Mouse (Mus musculus) mouse embryonic stem cell (cell line): ENCODE measurements around the gene Traf3ip3.

Source experiments
- in situ Hi-C, 2 experiments: fragments of 300-500 bp; cut with MboI; formaldehyde crosslinking; loops; 1 replicate in 1 of 2; 3 replicates in 1 of 2; pipeline ENCODE4 v1.14.3; 2019 to 2020; ENCODE audit warnings: low sequenced_read_pairs in 2 of 2, low pct_unique_long_range_greater_than_20kb in 1 of 2, mixed read lengths in 1 of 2; ENCODE audit not compliant: unreplicated experiment in 1 of 2

Traf3ip3 gene

GRCm38 (mm10) chr1:193214053-193214452 is 12.6 kb upstream of the Traf3ip3 start:
- in situ Hi-C loops: no loop called here

- in situ Hi-C loops: no loop called here
Observed at GRCm38 (mm10) chr1:193211371-193211770, 9.9 kb upstream of the Traf3ip3 start.

GRCm38 (mm10) chr1:193208178-193208577 is 6.7 kb upstream of the Traf3ip3 start:
- in situ Hi-C loops: no loop called here

GRCm38 (mm10) chr1:193207503-193207902 is 6.0 kb upstream of the Traf3ip3 start, which contains the start of gene Lamb3:
Gene Lamb3 (plus strand): TSS chr1:193207699.
- in situ Hi-C loops: no loop called here

GRCm38 (mm10) chr1:193205431-193205830 is 3.9 kb upstream of the Traf3ip3 start:
- in situ Hi-C loops: no loop called here

- in situ Hi-C loops: no loop called here
Observed at GRCm38 (mm10) chr1:193203821-193204220, 2.3 kb upstream of the Traf3ip3 start.

GRCm38 (mm10) chr1:193200640-193201382 is 692 bp downstream of the Traf3ip3 start:
- in situ Hi-C loops: no loop called here

GRCm38 (mm10) chr1:193198312-193198711 is 3.2 kb downstream of the Traf3ip3 start:
- in situ Hi-C loops: no loop called here

- in situ Hi-C loops: no loop called here
Observed at GRCm38 (mm10) chr1:193197494-193198205, 3.9 kb downstream of the Traf3ip3 start.

- in situ Hi-C loops: no loop called here
Observed at GRCm38 (mm10) chr1:193195169-193195810, 6.2 kb downstream of the Traf3ip3 start.

GRCm38 (mm10) chr1:193194416-193195140 is 6.9 kb downstream of the Traf3ip3 start:
- in situ Hi-C loops: no loop called here

GRCm38 (mm10) chr1:193191675-193192283 is 9.7 kb downstream of the Traf3ip3 start:
- in situ Hi-C loops: no loop called here

GRCm38 (mm10) chr1:193189771-193190170 is 11.7 kb downstream of the Traf3ip3 start:
- in situ Hi-C loops: no loop called here

GRCm38 (mm10) chr1:193189151-193189621 is 12.3 kb downstream of the Traf3ip3 start:
- in situ Hi-C loops: no loop called here

GRCm38 (mm10) chr1:193188257-193188656 is 13.2 kb downstream of the Traf3ip3 start:
- in situ Hi-C loops: no loop called here

GRCm38 (mm10) chr1:193181104-193181503 is 20.4 kb downstream of the Traf3ip3 start:
- in situ Hi-C loops: no loop called here

GRCm38 (mm10) chr1:193174143-193174733 is 27.3 kb downstream of the Traf3ip3 start:
- in situ Hi-C loops: no loop called here

GRCm38 (mm10) chr1:193173810-193174129 is 27.7 kb downstream of the Traf3ip3 start:
- in situ Hi-C loops: no loop called here
